Mouse (Mus musculus): ENCODE measurements around the gene Slx4. TPM values are rescaled to one million over a fixed set of nuclear protein-coding genes. Genes with fewer than 3 reads are reported as not detected.

Gene Slx4
- total and polyA plus RNA-seq, 2 experiments from 2014 or later: 15.1 to 35.9 TPM

GRCm38 (mm10) chr16:3934701-3935100 lies 68.9 kb downstream of the Slx4 start:
- Histone ChIP-seq H3K4me1 (ENCODE audit: insufficient read depth, low read length) (no peaks in the 10 kb centered on the region), H3K27me3 (ENCODE audit: insufficient read depth, low read length) (no peaks in the 10 kb centered on the region), H3K4me3 (ENCODE audit: low read length) (no peak overlapping the region), H3K9me3 (ENCODE audit: low read length) (no peaks in the 10 kb centered on the region), H3K27ac (no peak overlapping the region), H3K9ac (replicated peaks; ENCODE audit: low read length) (no peak overlapping the region), H3K36me3 (ENCODE audit: insufficient read depth, low read length) (peaks cover 52% of the 10 kb centered on the region), H3K4me2 (ENCODE audit: low read depth, low read length) (no peak overlapping the region)
- no peak for ATAC-seq
- WGBS: 89% methylated on average over 4 of the region's 4 CpGs
- no peak for TF ChIP-seq CTCF (IDR thresholded peaks at IDR 0.05; ENCODE audit: low read depth)
- no peak for DNase-seq (ENCODE audit: low spot score)

GRCm38 (mm10) chr16:3934091-3934490 lies 69.5 kb downstream of the Slx4 start:
- no peak for ATAC-seq
- Histone ChIP-seq H3K4me1 (ENCODE audit: insufficient read depth, low read length) (no peaks in the 10 kb centered on the region), H3K4me2 (ENCODE audit: low read depth, low read length) (no peak overlapping the region), H3K9ac (replicated peaks; ENCODE audit: low read length) (no peak overlapping the region), H3K27ac (no peak overlapping the region), H3K27me3 (ENCODE audit: insufficient read depth, low read length) (no peaks in the 10 kb centered on the region), H3K36me3 (ENCODE audit: insufficient read depth, low read length) (peaks cover 53% of the 10 kb centered on the region), H3K4me3 (ENCODE audit: low read length) (no peak overlapping the region), H3K9me3 (ENCODE audit: low read length) (no peaks in the 10 kb centered on the region)
- WGBS: 97% methylated on average over 1 of the region's 1 CpGs
- no peak for DNase-seq (ENCODE audit: low spot score)
- no peak for TF ChIP-seq CTCF (IDR thresholded peaks at IDR 0.05; ENCODE audit: low read depth)

- ATAC-seq (no peak), DNase-seq (ENCODE audit: low spot score) (no peak)
- H3K4me3 ChIP-seq (ENCODE audit: low read length): no peak overlapping the region
- no peaks in the 10 kb centered on the region for H3K27me3 ChIP-seq (ENCODE audit: insufficient read depth, low read length)
- H3K9ac ChIP-seq (replicated peaks; ENCODE audit: low read length): no peak overlapping the region
- H3K4me1 ChIP-seq (ENCODE audit: insufficient read depth, low read length): no peaks in the 10 kb centered on the region
- peaks cover 47% of the 10 kb centered on the region for H3K36me3 ChIP-seq (ENCODE audit: insufficient read depth, low read length)
- H3K27ac ChIP-seq: no peak overlapping the region
- TF ChIP-seq CTCF (IDR thresholded peaks at IDR 0.05; ENCODE audit: low read depth): no peak
- WGBS: 94% methylated on average over 6 of the region's 6 CpGs
- no peaks in the 10 kb centered on the region for H3K9me3 ChIP-seq (ENCODE audit: low read length)
- no peak overlapping the region for H3K4me2 ChIP-seq (ENCODE audit: low read depth, low read length)
Observed at GRCm38 (mm10) chr16:3933536-3933935, 70.0 kb downstream of the Slx4 start.

- 68% methylated on average over 7 of the region's 7 CpGs for WGBS
- TF ChIP-seq CTCF (IDR thresholded peaks at IDR 0.05; ENCODE audit: low read depth): no peak
- Histone ChIP-seq H3K9ac (replicated peaks; ENCODE audit: low read length) (no peak overlapping the region), H3K4me2 (ENCODE audit: low read depth, low read length) (no peak overlapping the region), H3K27me3 (ENCODE audit: insufficient read depth, low read length) (no peaks in the 10 kb centered on the region), H3K27ac (no peak overlapping the region), H3K4me3 (ENCODE audit: low read length) (no peak overlapping the region), H3K4me1 (ENCODE audit: insufficient read depth, low read length) (no peaks in the 10 kb centered on the region), H3K9me3 (ENCODE audit: low read length) (no peaks in the 10 kb centered on the region), H3K36me3 (ENCODE audit: insufficient read depth, low read length) (peaks cover 28% of the 10 kb centered on the region)
- DNase-seq (ENCODE audit: low spot score) (no peak), ATAC-seq (no peak)
Observed at GRCm38 (mm10) chr16:3929151-3929550, 74.4 kb downstream of the Slx4 start.

Other genes starting within 250 kb of the Slx4 start
- gene Olfr15, start 172.9 kb downstream of the Slx4 start, total RNA-seq (2014; rRNA removed): not detected in 2 replicates
- gene Olfr15, start 172.9 kb downstream of the Slx4 start, polyA plus RNA-seq (2015; fragmentation: Nextera tagmentation; extraction: Ambion mirVana): not detected in 2 replicates
- 3.4 and 3.6 TPM in 2 replicates for gene Zfp174, start 156.5 kb downstream of the Slx4 start, total RNA-seq (2014; rRNA removed)
- gene Zfp174, start 156.5 kb downstream of the Slx4 start, polyA plus RNA-seq (2015; fragmentation: Nextera tagmentation; extraction: Ambion mirVana): 1.2 and 1.3 TPM in 2 replicates
- 76.7 and 89.6 TPM in 2 replicates for gene Naa60, start 131.4 kb downstream of the Slx4 start, total RNA-seq (2014; rRNA removed)
- 85.7 and 91.6 TPM in 2 replicates for gene Naa60, start 131.4 kb downstream of the Slx4 start, polyA plus RNA-seq (2015; fragmentation: Nextera tagmentation; extraction: Ambion mirVana)
- 21.4 and 24.4 TPM in 2 replicates for gene Zfp597, start 119.2 kb downstream of the Slx4 start, total RNA-seq (2014; rRNA removed)
- 10.0 and 11.9 TPM in 2 replicates for gene Zfp597, start 119.2 kb downstream of the Slx4 start, polyA plus RNA-seq (2015; fragmentation: Nextera tagmentation; extraction: Ambion mirVana)
- 2.9 and 10.9 TPM in 2 replicates for gene Gm20695, start 119.1 kb downstream of the Slx4 start, total RNA-seq (2014; rRNA removed)
- gene Gm20695, start 119.1 kb downstream of the Slx4 start, polyA plus RNA-seq (2015; fragmentation: Nextera tagmentation; extraction: Ambion mirVana): 1.0 and 3.2 TPM in 2 replicates
- gene 1700037C18Rik, start 95.1 kb downstream of the Slx4 start, total RNA-seq (2014; rRNA removed): 7.9 and 47.7 TPM in 2 replicates
- gene 1700037C18Rik, start 95.1 kb downstream of the Slx4 start, polyA plus RNA-seq (2015; fragmentation: Nextera tagmentation; extraction: Ambion mirVana): 12.6 and 12.7 TPM in 2 replicates
- gene Cluap1, start 95.0 kb downstream of the Slx4 start, total RNA-seq (2014; rRNA removed): 11.8 and 14.4 TPM in 2 replicates
- gene Cluap1, start 95.0 kb downstream of the Slx4 start, polyA plus RNA-seq (2015; fragmentation: Nextera tagmentation; extraction: Ambion mirVana): 42.3 and 42.6 TPM in 2 replicates
- gene Nlrc3, start 27.1 kb downstream of the Slx4 start, total RNA-seq (2014; rRNA removed): 0.93 and 1.3 TPM in 2 replicates
- gene Nlrc3, start 27.1 kb downstream of the Slx4 start, polyA plus RNA-seq (2015; fragmentation: Nextera tagmentation; extraction: Ambion mirVana): 0.61 and 0.63 TPM in 2 replicates
- 0.31 TPM in 1 of 2 replicates, not detected in the other for gene Dnase1, start 33.2 kb upstream of the Slx4 start, total RNA-seq (2014; rRNA removed)
- 2.0 and 2.3 TPM in 2 replicates for gene Dnase1, start 33.2 kb upstream of the Slx4 start, polyA plus RNA-seq (2015; fragmentation: Nextera tagmentation; extraction: Ambion mirVana)
- 41.2 and 42.6 TPM in 2 replicates for gene Trap1, start 74.1 kb upstream of the Slx4 start, total RNA-seq (2014; rRNA removed)
- gene Trap1, start 74.1 kb upstream of the Slx4 start, polyA plus RNA-seq (2015; fragmentation: Nextera tagmentation; extraction: Ambion mirVana): 51.2 and 52.1 TPM in 2 replicates
- 59.4 and 61.6 TPM in 2 replicates for gene Crebbp, start 210.2 kb upstream of the Slx4 start, total RNA-seq (2014; rRNA removed)
- 28.3 and 29.8 TPM in 2 replicates for gene Crebbp, start 210.2 kb upstream of the Slx4 start, polyA plus RNA-seq (2015; fragmentation: Nextera tagmentation; extraction: Ambion mirVana)

Data from hindbrain, postnatal 0 days (tissue).